Mouse (Mus musculus) embryonic fibroblast, embryonic 13.5 days (primary cell): ENCODE measurements around the gene Gm17304. TPM values are rescaled to one million over a fixed set of nuclear protein-coding genes. Genes with fewer than 3 reads are reported as not detected.

ENCODE experiments used
- H3K27ac ChIP-seq: 2 replicates; pipeline ENCODE4 v1.5.1; 2012; ENCODE audit warnings: low read length, control low read depth, inconsistent platforms; ENCODE audit not compliant: insufficient read depth
- H3K4me1 ChIP-seq: 2 replicates; pipeline ENCODE4 v1.6.1; 2011; ENCODE audit warnings: low read length; ENCODE audit not compliant: control insufficient read depth, insufficient read depth
- H3K4me3 ChIP-seq: 2 replicates; pipeline ENCODE4 v1.5.1; 2011; ENCODE audit warnings: mild to moderate bottlenecking, control low read depth, low read length; ENCODE audit not compliant: insufficient read depth
- CTCF ChIP-seq: IDR thresholded peaks from 2 replicates; pipeline ENCODE4 v1.5.1; 2011; ENCODE audit warnings: mild to moderate bottlenecking, control low read depth, low read length, moderate library complexity, borderline replicate concordance; ENCODE audit not compliant: insufficient read depth
- POLR2A ChIP-seq: IDR thresholded peaks from 2 replicates; pipeline ENCODE4 v1.6.1; 2011; ENCODE audit warnings: low read depth, mild to moderate bottlenecking, control low read depth, low read length, moderate library complexity
- polyA plus RNA-seq: library from polyadenylated mRNA; stranded (reverse); fragments of >200 nt; gene quantifications from 2 replicates; pipeline ENCODE4 v1.2.4, GENCODE M21; 2011; ENCODE audit warnings: low read depth; ENCODE audit not compliant: missing spikeins, insufficient read length

Gene Gm17304
- polyA plus RNA-seq, 1 experiment, result not detected

- H3K27ac ChIP-seq, result no peak overlapping the region
- H3K4me1 ChIP-seq, result no peaks in the 10 kb centered on the region
- no peak overlapping the region for H3K4me3 ChIP-seq
- TF ChIP-seq POLR2A (no peak), CTCF (no peak)
These were observed 41.1 kb downstream of the Gm17304 start for GRCm38 (mm10) chr5:106649995-106650394.

- no peak for TF ChIP-seq POLR2A
- no peak for TF ChIP-seq CTCF
- Histone ChIP-seq H3K4me3 (no peak overlapping the region), H3K27ac (no peak overlapping the region), H3K4me1 (no peaks in the 10 kb centered on the region)
These were observed 43.4 kb downstream of the Gm17304 start for GRCm38 (mm10) chr5:106652220-106652753.

- no peak for TF ChIP-seq CTCF
- TF ChIP-seq POLR2A, result no peak
- Histone ChIP-seq H3K4me3 (no peak overlapping the region), H3K4me1 (no peaks in the 10 kb centered on the region), H3K27ac (no peak overlapping the region)
These were observed 44.0 kb downstream of the Gm17304 start for GRCm38 (mm10) chr5:106652790-106653328.

Other genes with a start within 250 kb of the Gm17304 start
- gene Barhl2, start 150.9 kb upstream of the Gm17304 start, polyA plus RNA-seq, result not detected in 2 replicates
- gene Zfp644, start 88.2 kb downstream of the Gm17304 start, polyA plus RNA-seq, result 52.3 and 53.7 TPM in 2 replicates